Comparison of ENCODE assay signal across 8 mouse cellular contexts in genomic region chr5:36747071-36747470, GRCm38 (mm10). TPM values are rescaled to one million over a fixed set of nuclear protein-coding genes. Genes with fewer than 3 reads are reported as not detected.
DNase-seq lines count a peak whose midpoint lies in the region; ATAC-seq and TF ChIP-seq lines count a peak whose summit lies in the region.

No protein-coding gene starts in this region.

- no peaks in the 10 kb centered on the region for H3K9me3 ChIP-seq in heart, embryonic 11.5 days (replicated peaks; ENCODE audit: control insufficient read depth, low read length)
- no peaks in the 10 kb centered on the region for H3K9me3 ChIP-seq in E14TG2a.4 (ENCODE audit: low read length)
- H3K9me3 ChIP-seq in forebrain, postnatal 0 days (ENCODE audit: low read length) = no peaks in the 10 kb centered on the region
- no peaks in the 10 kb centered on the region for H3K9me3 ChIP-seq in liver, embryonic 15.5 days (replicated peaks)

- H3K27ac ChIP-seq in heart, embryonic 11.5 days (ENCODE audit: low read depth, low read length) = no peak overlapping the region
- no peak overlapping the region for H3K27ac ChIP-seq in forebrain, postnatal 0 days (ENCODE audit: low read depth, low read length)
- no peak overlapping the region for H3K27ac ChIP-seq in liver, embryonic 15.5 days (replicated peaks)

- H3K4me3 ChIP-seq in heart, embryonic 11.5 days (ENCODE audit: low read depth, low read length) = peak overlapping the region; percentile 71
- peak overlapping the region; percentile 98 for H3K4me3 ChIP-seq in E14TG2a.4 (replicated peaks; ENCODE audit: low read length)
- peak overlapping the region; percentile 97 for H3K4me3 ChIP-seq in forebrain, postnatal 0 days (ENCODE audit: low read depth, low read length)
- H3K4me3 ChIP-seq in liver, embryonic 15.5 days (replicated peaks) = peak overlapping the region; percentile 98

- peaks cover 13% of the 10 kb centered on the region; the same call in 1 of the 2 replicates for H3K4me1 ChIP-seq in heart, embryonic 11.5 days (ENCODE audit: control insufficient read depth, insufficient read depth, low read length)
- peaks cover 24% of the 10 kb centered on the region for H3K4me1 ChIP-seq in E14TG2a.4 (replicated peaks; ENCODE audit: low read depth, low read length)
- peaks cover 9% of the 10 kb centered on the region for H3K4me1 ChIP-seq in forebrain, postnatal 0 days (ENCODE audit: insufficient read depth)
- H3K4me1 ChIP-seq in liver, embryonic 15.5 days (replicated peaks) = peaks cover 36% of the 10 kb centered on the region

- DNase-seq in heart, postnatal 4 days = no peak
- DNase-seq in forebrain, postnatal 0 days = no peak
- no peak for DNase-seq in right cerebral cortex, adult 2 months (ENCODE audit: low spot score in 2 of 2)
- no peak for DNase-seq in adrenal gland, postnatal 25 days
- DNase-seq in left cerebral cortex, adult 18-20 months (ENCODE audit: low spot score in 2 of 2) = no peak

- WGBS in heart, embryonic 11.5 days (ENCODE audit: insufficient replicate concordance) = 81% methylated on average over 7 of the region's 7 CpGs
- 88% methylated on average over 7 of the region's 7 CpGs for WGBS in forebrain, postnatal 0 days
- WGBS in liver, embryonic 15.5 days (ENCODE audit: insufficient replicate concordance) = 38% methylated on average over 7 of the region's 7 CpGs

- peak overlapping the region; percentile 99 for H3K4me2 ChIP-seq in heart, embryonic 11.5 days
- H3K4me2 ChIP-seq in forebrain, postnatal 0 days (ENCODE audit: low read depth) = peak overlapping the region; percentile 94
- H3K4me2 ChIP-seq in liver, embryonic 15.5 days = peak overlapping the region; percentile 93

- no peak for ATAC-seq in heart, embryonic 11.5 days (replicated peaks; ENCODE audit: insufficient number of reproducible peaks, low FRiP score, low TSS enrichment)
- no peak for ATAC-seq in forebrain, postnatal 0 days
- no peak for ATAC-seq in liver, embryonic 15.5 days (ENCODE audit: insufficient read depth)

- TF ChIP-seq CTCF in E14TG2a.4 (conservative IDR thresholded peaks at IDR 0.05; ENCODE audit: low read length) = no peak
- TF ChIP-seq CTCF in forebrain, postnatal 0 days (IDR thresholded peaks at IDR 0.05; ENCODE audit: low read depth) = no peak

- no peaks in the 10 kb centered on the region; the same call in 1 of the 2 replicates for H3K27me3 ChIP-seq in heart, embryonic 11.5 days (ENCODE audit: control insufficient read depth, insufficient read depth, low read length)
- no peaks in the 10 kb centered on the region for H3K27me3 ChIP-seq in E14TG2a.4 (ENCODE audit: insufficient read depth, low read length)
- H3K27me3 ChIP-seq in forebrain, postnatal 0 days (ENCODE audit: insufficient read depth, low read length) = no peaks in the 10 kb centered on the region
- H3K27me3 ChIP-seq in liver, embryonic 15.5 days = peaks cover 10% of the 10 kb centered on the region; the same call in 1 of the 2 replicates

- no peaks in the 10 kb centered on the region for H3K36me3 ChIP-seq in heart, embryonic 11.5 days (ENCODE audit: control insufficient read depth, insufficient read depth, low read length)
- peaks cover 21% of the 10 kb centered on the region for H3K36me3 ChIP-seq in E14TG2a.4 (ENCODE audit: insufficient read depth, low read length)
- no peaks in the 10 kb centered on the region for H3K36me3 ChIP-seq in forebrain, postnatal 0 days (ENCODE audit: insufficient read depth)
- H3K36me3 ChIP-seq in liver, embryonic 15.5 days (replicated peaks) = no peaks in the 10 kb centered on the region

- H3K9ac ChIP-seq in heart, embryonic 11.5 days (ENCODE audit: low read depth, low read length) = no peak overlapping the region
- H3K9ac ChIP-seq in forebrain, postnatal 0 days = no peak overlapping the region
- peak overlapping the region; percentile 30 for H3K9ac ChIP-seq in liver, embryonic 15.5 days

RNA-seq across cellular contexts. Expression of gene Bloc1s4, which starts 1.4 kb away (rescaled TPM):
- polyA plus RNA-seq in heart, embryonic 11.5 days (2014; fragmentation: Nextera tagmentation; extraction: Ambion mirVana) = 20.0 and 20.1 TPM in 2 replicates
- 10 to 100 TPM; 11.6 to 13.7 TPM for total RNA-seq in heart, postnatal 4 days (2021)
- 23.6 and 23.8 TPM in 2 replicates for total RNA-seq in forebrain, postnatal 0 days (2014; rRNA removed)
- polyA plus RNA-seq in forebrain, postnatal 0 days (2015; fragmentation: Nextera tagmentation; extraction: Ambion mirVana) = 32.7 and 36.2 TPM in 2 replicates
- polyA plus RNA-seq in liver, embryonic 15.5 days (2015; fragmentation: Nextera tagmentation; extraction: Ambion mirVana) = 15.9 and 16.3 TPM in 2 replicates
- 25.7 and 30.4 TPM in 2 replicates for total RNA-seq in adrenal gland, postnatal 25 days (2021)
- total RNA-seq in left cerebral cortex, adult 18-20 months (2021) = 10 to 100 TPM; 17.5 to 19.6 TPM

RNA-seq across cellular contexts. Expression of gene Mrfap1, which starts 49.5 kb away (rescaled TPM):
- polyA plus RNA-seq in heart, embryonic 11.5 days (2014; fragmentation: Nextera tagmentation; extraction: Ambion mirVana) = 420 and 433 TPM in 2 replicates
- 100 to 1,000 TPM; 306 to 323 TPM for total RNA-seq in heart, postnatal 4 days (2021)
- 296 and 353 TPM in 2 replicates for total RNA-seq in forebrain, postnatal 0 days (2014; rRNA removed)
- polyA plus RNA-seq in forebrain, postnatal 0 days (2015; fragmentation: Nextera tagmentation; extraction: Ambion mirVana) = 477 and 530 TPM in 2 replicates
- 144 and 145 TPM in 2 replicates for polyA plus RNA-seq in liver, embryonic 15.5 days (2015; fragmentation: Nextera tagmentation; extraction: Ambion mirVana)
- 603 and 658 TPM in 2 replicates for total RNA-seq in adrenal gland, postnatal 25 days (2021)
- total RNA-seq in left cerebral cortex, adult 18-20 months (2021) = 100 to 1,000 TPM; 430 to 460 TPM

RNA-seq across cellular contexts. Expression of gene D5Ertd579e, which starts 51.2 kb away (rescaled TPM):
- 27.8 and 32.0 TPM in 2 replicates for polyA plus RNA-seq in heart, embryonic 11.5 days (2014; fragmentation: Nextera tagmentation; extraction: Ambion mirVana)
- total RNA-seq in heart, postnatal 4 days (2021) = 100 to 1,000 TPM; 101 to 105 TPM
- total RNA-seq in forebrain, postnatal 0 days (2014; rRNA removed) = 84.7 and 105 TPM in 2 replicates
- 23.3 and 27.4 TPM in 2 replicates for polyA plus RNA-seq in forebrain, postnatal 0 days (2015; fragmentation: Nextera tagmentation; extraction: Ambion mirVana)
- polyA plus RNA-seq in liver, embryonic 15.5 days (2015; fragmentation: Nextera tagmentation; extraction: Ambion mirVana) = 22.1 and 22.2 TPM in 2 replicates
- total RNA-seq in adrenal gland, postnatal 25 days (2021) = 63.3 and 73.0 TPM in 2 replicates
- 10 to 100 TPM; 91.9 to 94.7 TPM for total RNA-seq in left cerebral cortex, adult 18-20 months (2021)
